Mouse (Mus musculus): Measurements from ENCODE around the gene Adamts15. TPM values are rescaled to one million over a fixed set of nuclear protein-coding genes. Genes with fewer than 3 reads are reported as not detected.

Adamts15 gene
- total RNA-seq, 2 experiments from 2014 or later = 1.7 TPM

DNA sequence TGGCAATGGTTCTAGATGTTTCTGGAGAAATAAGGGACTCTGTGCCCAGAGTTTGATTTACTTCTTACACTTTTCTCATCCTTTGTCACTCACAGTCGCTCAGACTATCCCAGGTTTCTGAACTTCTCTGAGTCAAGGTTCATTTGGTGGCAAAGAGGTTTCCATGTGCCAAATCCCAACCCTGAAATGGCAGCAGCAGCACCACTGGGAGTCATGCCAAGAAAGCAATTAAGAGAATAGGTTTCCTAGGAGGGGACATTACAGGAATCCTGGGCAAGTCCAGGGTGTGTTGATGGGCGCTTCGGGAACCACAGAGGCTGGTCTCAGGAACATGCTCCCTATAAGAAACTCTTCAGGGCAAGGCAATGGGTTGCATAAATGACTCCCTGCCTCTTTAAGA lies 26.6 kb downstream of the Adamts15 start:
- DNase-seq = no peak
- intact Hi-C loops (cut with DNase I) = no loop called here

- DNase-seq = no peak
- intact Hi-C loops (cut with DNase I) = no loop called here
Observed at GRCm38 (mm10) chr9:30886276-30886675, 36.0 kb downstream of the Adamts15 start.

DNA sequence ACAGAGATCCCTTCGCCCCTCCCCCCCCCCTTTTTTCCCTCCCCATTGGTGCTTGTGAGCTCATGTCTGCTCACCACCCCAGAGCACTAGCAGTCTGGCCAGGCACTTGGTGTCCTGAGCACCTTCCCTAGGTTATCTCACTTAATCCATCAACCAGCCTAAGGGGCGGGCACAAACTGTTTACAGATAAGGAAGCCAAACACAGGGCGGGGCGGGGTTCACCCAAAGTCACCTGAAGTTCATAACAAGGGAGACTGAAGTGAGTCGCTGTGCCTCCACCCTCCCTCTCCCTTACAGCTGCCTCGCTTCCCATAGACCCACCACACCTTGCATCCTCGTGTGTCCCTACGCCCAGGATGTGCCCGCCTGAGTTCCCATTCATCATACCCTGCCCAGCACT lies 41.7 kb downstream of the Adamts15 start:
- no peak for DNase-seq
- intact Hi-C loops (cut with DNase I) = no loop called here

GRCm38 (mm10) chr9:30879947-30880273 lies 42.3 kb downstream of the Adamts15 start:
- no peak for DNase-seq
- intact Hi-C loops (cut with DNase I) = no loop called here

GRCm38 (mm10) chr9:30879248-30879946 lies 42.9 kb downstream of the Adamts15 start:
- intact Hi-C loops (cut with DNase I) = no loop called here
- no peak for DNase-seq

DNA sequence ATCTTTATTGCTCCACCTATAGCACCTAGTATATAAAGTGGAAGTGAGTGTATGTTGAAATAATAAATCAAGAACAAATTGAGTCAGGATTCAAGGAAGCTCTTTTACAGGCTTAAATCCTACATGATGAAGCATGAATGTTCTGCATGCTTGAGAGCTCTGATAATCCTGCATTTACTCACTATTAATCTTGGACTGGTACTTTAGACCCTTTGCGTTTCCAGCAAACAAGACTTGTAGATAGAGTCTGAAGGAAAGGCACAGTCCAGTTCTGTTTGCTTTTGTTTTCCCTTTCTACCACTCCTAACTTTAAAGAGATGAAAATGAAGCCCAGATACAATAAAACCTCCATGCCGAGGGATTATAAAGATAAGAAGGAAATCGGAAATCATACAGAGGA lies 45.7 kb downstream of the Adamts15 start:
- intact Hi-C loops (cut with DNase I) = no loop called here
- no peak for DNase-seq

GRCm38 (mm10) chr9:30855837-30856236 lies 66.4 kb downstream of the Adamts15 start:
- intact Hi-C loops (cut with DNase I) = no loop called here
- no peak for DNase-seq

- peak; percentile 13 to 20 for DNase-seq
- intact Hi-C loops (cut with DNase I) = no loop called here
Observed at GRCm38 (mm10) chr9:30851841-30852240, 70.4 kb downstream of the Adamts15 start.

DNA sequence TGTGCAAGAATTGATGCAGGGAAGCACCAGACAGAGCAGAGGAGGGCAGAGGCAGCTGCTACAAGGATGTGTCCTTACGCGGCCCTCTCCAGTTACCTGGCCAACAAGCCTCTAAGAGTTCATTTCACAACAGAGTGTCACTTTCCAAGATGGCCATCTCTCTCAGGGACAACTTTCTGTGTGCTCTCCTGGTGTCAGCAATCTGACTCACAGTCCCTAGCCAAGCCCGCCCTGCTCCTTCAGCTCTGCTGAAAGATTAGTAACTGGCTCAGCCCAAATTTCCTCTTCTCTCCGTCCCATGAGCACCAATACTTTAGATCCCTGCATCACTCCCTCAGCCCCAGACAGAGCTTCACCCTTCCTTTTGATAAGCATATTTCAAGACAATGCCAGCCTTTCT lies 72.3 kb downstream of the Adamts15 start:
- peak in 1 of 2 experiments; percentile 7 for DNase-seq
- intact Hi-C loops (cut with DNase I) = no loop called here

- intact Hi-C loops (cut with DNase I) = no loop called here
- DNase-seq = no peak
Observed at GRCm38 (mm10) chr9:30849444-30849843, 72.8 kb downstream of the Adamts15 start.

Other genes with a start within 250 kb of the Adamts15 start
- gene Adamts8, start 20.1 kb upstream of the Adamts15 start, total RNA-seq (2021) = 1 to 10 TPM; 2.3 to 6.7 TPM
- 10 to 100 TPM; 55.5 to 61.7 TPM for gene Zbtb44, start 108.2 kb upstream of the Adamts15 start, total RNA-seq (2021)
- gene St14, start 209.4 kb upstream of the Adamts15 start, total RNA-seq (2021) = not detected

Data from gastrocnemius, postnatal 36 days (tissue).